Mouse (Mus musculus) urinary bladder, adult 2 months (tissue): ENCODE measurements around the gene Crip3. TPM values are rescaled to one million over a fixed set of nuclear protein-coding genes. Genes with fewer than 3 reads are reported as not detected.

Experiments
- DNase-seq: peaks from one replicate; pipeline ENCODE4 v3.0.0; 2022; ENCODE audit warnings: low spot score
- polyA plus RNA-seq: library from polyadenylated mRNA; depleted of rRNA; stranded (reverse); fragments of >200 nt; gene quantifications from 2 replicates; pipeline ENCODE4 v1.2.3, GENCODE M21; 2012; rRNA removed

Gene Crip3
- polyA plus RNA-seq, 1 experiment, result 0.76 TPM

GRCm38 (mm10) chr17:46455110-46455691 is 26.5 kb downstream of the Crip3 start:
- DNase-seq, result peak; percentile 33

GRCm38 (mm10) chr17:46457791-46458190 is 29.1 kb downstream of the Crip3 start:
- DNase-seq, result no peak

GRCm38 (mm10) chr17:46458439-46458838 is 29.7 kb downstream of the Crip3 start:
- DNase-seq, result no peak

GRCm38 (mm10) chr17:46460673-46461072 is 31.9 kb downstream of the Crip3 start:
- no peak for DNase-seq

- DNase-seq, result no peak
Observed at GRCm38 (mm10) chr17:46461347-46461746, 32.6 kb downstream of the Crip3 start.

GRCm38 (mm10) chr17:46462226-46462625 is 33.5 kb downstream of the Crip3 start:
- DNase-seq, result no peak

- no peak for DNase-seq
Observed at GRCm38 (mm10) chr17:46467830-46468229, 39.1 kb downstream of the Crip3 start.

GRCm38 (mm10) chr17:46476601-46477000 is 47.9 kb downstream of the Crip3 start:
- DNase-seq, result no peak

- no peak for DNase-seq
Observed at GRCm38 (mm10) chr17:46477286-46477685, 48.6 kb downstream of the Crip3 start.

Other genes starting within 250 kb of the Crip3 start
- gene Polh, start 226.3 kb upstream of the Crip3 start, polyA plus RNA-seq, result 5.7 and 6.1 TPM in 2 replicates
- gene Xpo5, start 226.1 kb upstream of the Crip3 start, polyA plus RNA-seq, result 23.2 and 24.0 TPM in 2 replicates
- 60.7 and 75.2 TPM in 2 replicates for gene Polr1c, start 180.9 kb upstream of the Crip3 start, polyA plus RNA-seq
- 93.6 and 98.7 TPM in 2 replicates for gene Yipf3, start 180.8 kb upstream of the Crip3 start, polyA plus RNA-seq
- gene Lrrc73, start 175.4 kb upstream of the Crip3 start, polyA plus RNA-seq, result 1.6 and 1.9 TPM in 2 replicates
- gene Tjap1, start 145.9 kb upstream of the Crip3 start, polyA plus RNA-seq, result 37.6 and 41.0 TPM in 2 replicates
- 19.8 and 27.6 TPM in 2 replicates for gene Dlk2, start 131.5 kb upstream of the Crip3 start, polyA plus RNA-seq
- gene Abcc10, start 100.6 kb upstream of the Crip3 start, polyA plus RNA-seq, result 16.3 and 19.3 TPM in 2 replicates
- 10.1 and 11.7 TPM in 2 replicates for gene Zfp318, start 45.2 kb upstream of the Crip3 start, polyA plus RNA-seq
- not detected in 2 replicates for gene Slc22a7, start 9.5 kb downstream of the Crip3 start, polyA plus RNA-seq
- 0.06 and 0.07 TPM in 2 replicates for gene Ttbk1, start 58.7 kb downstream of the Crip3 start, polyA plus RNA-seq
- gene Dnph1, start 67.8 kb downstream of the Crip3 start, polyA plus RNA-seq, result 6.1 and 7.0 TPM in 2 replicates
- gene Cul9, start 117.5 kb downstream of the Crip3 start, polyA plus RNA-seq, result 22.9 and 29.3 TPM in 2 replicates
- gene Srf, start 127.2 kb downstream of the Crip3 start, polyA plus RNA-seq, result 122 and 145 TPM in 2 replicates
- 14.9 and 21.1 TPM in 2 replicates for gene Ptk7, start 200.6 kb downstream of the Crip3 start, polyA plus RNA-seq
- 16.5 and 21.6 TPM in 2 replicates for gene Klc4, start 217.1 kb downstream of the Crip3 start, polyA plus RNA-seq
- gene Mrpl2, start 217.3 kb downstream of the Crip3 start, polyA plus RNA-seq, result 49.8 and 54.6 TPM in 2 replicates
- gene Cul7, start 221.4 kb downstream of the Crip3 start, polyA plus RNA-seq, result 23.5 and 29.9 TPM in 2 replicates
- 37.1 and 44.6 TPM in 2 replicates for gene Rrp36, start 245.4 kb downstream of the Crip3 start, polyA plus RNA-seq
- gene Mea1, start 249.9 kb downstream of the Crip3 start, polyA plus RNA-seq, result 99.0 and 106 TPM in 2 replicates